Mouse (Mus musculus) left cerebral cortex, adult 8-10 months (tissue): ENCODE measurements around the gene Lkaaear1. TPM values are rescaled to one million over a fixed set of nuclear protein-coding genes. Genes with fewer than 3 reads are reported as not detected.

Experiments
- DNase-seq, 2 experiments: peaks; one replicate each; pipeline ENCODE4 v3.0.0; 2022; ENCODE audit warnings: low spot score in 2 of 2
- total RNA-seq, 4 experiments: library from RNA; stranded (reverse); gene quantifications; 2 replicates each; pipeline ENCODE4 v1.2.4; 2022

The Lkaaear1 gene
- total RNA-seq, 4 experiments from 2014 or later, result not detected

DNA sequence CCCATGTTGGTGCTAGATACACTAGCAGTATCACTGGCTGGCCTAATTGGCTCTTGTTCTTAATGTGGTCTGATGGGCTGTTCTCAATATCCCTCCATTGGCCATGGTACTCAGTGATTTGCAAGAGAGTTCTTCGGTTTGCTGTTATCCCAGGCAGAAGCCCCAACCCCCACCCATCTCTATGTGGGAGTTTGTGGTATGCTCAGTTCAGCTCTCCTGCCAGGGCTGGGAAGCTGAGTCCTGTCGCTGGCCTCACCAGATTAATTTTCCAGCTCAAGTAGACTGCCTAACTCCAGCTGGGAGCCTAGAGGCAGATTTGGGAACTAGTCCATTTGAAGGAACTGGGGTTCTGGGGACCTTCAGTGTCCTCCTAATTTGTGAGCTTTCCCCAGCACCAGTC is 40.8 kb downstream of the Lkaaear1 start:
- DNase-seq, result no peak

DNA sequence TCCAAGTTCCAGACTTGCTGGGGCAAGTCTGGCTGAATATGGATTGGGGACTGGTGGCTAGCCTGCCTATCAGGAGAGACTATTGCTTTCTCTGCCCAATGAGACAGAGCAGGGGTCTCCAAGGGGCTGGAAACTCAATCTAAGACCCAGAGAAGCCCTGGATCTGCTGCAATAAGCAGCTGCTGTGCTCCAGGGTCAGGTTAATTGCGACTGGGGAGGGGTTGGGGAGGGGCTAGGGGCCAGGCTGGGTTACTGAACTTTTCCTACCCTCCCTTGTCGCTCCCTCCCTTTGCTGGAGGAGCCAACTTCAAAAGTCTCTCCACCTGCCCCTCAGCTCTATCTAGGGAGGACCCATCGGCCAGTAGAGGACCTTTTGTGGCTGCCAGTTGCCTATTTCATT is 41.5 kb downstream of the Lkaaear1 start, which contains the start of gene Gm29797:
Gm29797 (plus strand) TSS at position 301 of the 400 bp plus-strand sequence.
- DNase-seq, result no peak

DNA sequence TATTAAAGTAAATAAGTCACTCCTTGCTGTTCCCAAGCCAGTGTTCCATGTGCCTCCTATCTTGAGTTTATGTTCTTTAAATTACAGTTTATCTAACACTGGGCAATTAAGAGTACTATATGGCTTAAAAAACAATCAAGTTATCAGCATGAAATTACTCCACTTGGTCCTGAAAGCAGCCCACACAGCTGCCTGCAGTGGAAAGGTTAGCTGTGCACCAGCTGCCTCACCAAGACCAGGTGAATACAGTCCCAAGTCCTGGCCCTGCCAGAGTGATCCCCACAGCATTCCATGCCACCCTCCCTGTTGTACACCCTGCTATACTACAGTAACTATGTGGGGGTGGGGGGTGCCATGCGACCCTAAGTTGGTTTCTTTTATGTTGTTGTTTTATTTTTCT is 44.7 kb downstream of the Lkaaear1 start:
- no peak for DNase-seq

DNA sequence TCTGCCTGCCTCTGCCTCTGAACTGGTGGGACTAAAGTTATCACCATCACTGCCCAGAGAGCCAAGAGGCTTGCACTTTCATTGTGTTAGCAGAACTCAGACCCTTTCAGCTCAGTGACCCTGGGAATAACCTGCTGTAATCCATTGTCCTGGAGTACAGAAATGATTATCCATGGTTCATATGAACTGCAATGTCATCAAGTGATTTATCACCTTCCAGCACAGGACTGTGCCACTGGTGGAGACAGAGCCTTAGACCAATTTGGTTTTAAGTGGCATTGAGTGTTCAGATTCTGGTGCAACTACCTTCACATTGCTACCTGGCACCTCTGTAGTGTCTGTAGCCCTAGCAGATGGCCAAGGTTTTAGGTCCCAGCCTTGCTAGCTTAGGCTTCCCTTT is 45.2 kb downstream of the Lkaaear1 start:
- no peak for DNase-seq

DNA sequence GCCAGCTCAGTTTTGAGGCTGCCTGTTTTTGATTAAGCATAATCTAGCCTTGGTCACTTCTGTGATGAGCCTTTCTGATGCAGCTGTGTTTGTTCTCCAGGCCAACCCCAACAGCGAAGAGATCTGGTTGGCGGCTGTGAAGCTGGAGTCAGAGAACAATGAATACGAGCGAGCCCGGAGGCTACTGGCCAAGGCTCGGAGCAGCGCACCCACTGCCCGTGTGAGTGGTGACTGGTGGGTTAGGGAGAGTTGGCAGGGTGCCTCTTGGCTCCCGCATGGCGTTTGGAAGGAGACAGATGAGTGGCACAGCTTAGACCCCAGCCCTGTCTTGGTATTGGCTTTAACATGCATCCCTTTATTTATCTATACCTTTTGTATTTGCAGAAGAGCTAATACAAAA is 49.3 kb downstream of the Lkaaear1 start:
- DNase-seq, result peak in 1 of 2 experiments; percentile 25

Other genes with a start within 250 kb of the Lkaaear1 start
- gene Zbtb46, start 239.0 kb downstream of the Lkaaear1 start, total RNA-seq, result 10 to 100 TPM; 10.9 to 11.9 (median 11.4) TPM
- not detected for gene Abhd16b, start 205.2 kb downstream of the Lkaaear1 start, total RNA-seq
- 10 to 100 TPM; 71.5 to 81.3 (median 74.0) TPM for gene Tpd52l2, start 201.3 kb downstream of the Lkaaear1 start, total RNA-seq
- gene Dnajc5, start 178.0 kb downstream of the Lkaaear1 start, total RNA-seq, result 100 to 1,000 TPM; 277 to 310 (median 297) TPM
- gene Uckl1, start 113.5 kb downstream of the Lkaaear1 start, total RNA-seq, result 10 to 100 TPM; 53.5 to 80.6 (median 63.6) TPM
- gene Prpf6, start 106.6 kb downstream of the Lkaaear1 start, total RNA-seq, result 10 to 100 TPM; 54.0 to 60.9 (median 56.7) TPM
- 10 to 100 TPM; 68.9 to 94.3 (median 77.1) TPM for gene Zfp512b, start 105.6 kb downstream of the Lkaaear1 start, total RNA-seq
- gene Samd10, start 99.2 kb downstream of the Lkaaear1 start, total RNA-seq, result 10 to 100 TPM; 19.6 to 22.3 (median 21.6) TPM
- gene Gm29797, start 41.4 kb downstream of the Lkaaear1 start, total RNA-seq, result 1 to 10 TPM in 1 of 4 experiments, under 1 TPM in 2, not detected in 1; 0.53 to 1.2 (median 0.62) TPM
- 10 to 100 TPM in 1 of 4 experiments, 1 to 10 TPM in 3; 5.8 to 11.8 (median 7.8) TPM for gene Sox18, start 26.8 kb downstream of the Lkaaear1 start, total RNA-seq
- gene Tcea2, start 18.1 kb downstream of the Lkaaear1 start, total RNA-seq, result 10 to 100 TPM; 64.2 to 70.0 (median 65.5) TPM
- gene Rgs19, start 4.5 kb downstream of the Lkaaear1 start, total RNA-seq, result 10 to 100 TPM; 21.9 to 35.9 (median 26.8) TPM
- 10 to 100 TPM; 47.1 to 59.7 (median 55.7) TPM for gene Oprl1, start 16.6 kb upstream of the Lkaaear1 start, total RNA-seq
- gene Myt1, start 64.9 kb upstream of the Lkaaear1 start, total RNA-seq, result 10 to 100 TPM; 14.7 to 25.9 (median 18.6) TPM
- gene Pcmtd2, start 139.4 kb upstream of the Lkaaear1 start, total RNA-seq, result 10 to 100 TPM; 76.1 to 84.1 (median 81.7) TPM
- gene Polr3k, start 165.9 kb upstream of the Lkaaear1 start, total RNA-seq, result 10 to 100 TPM; 26.0 to 31.5 (median 29.8) TPM